Mouse (Mus musculus) spleen, adult 2 months (tissue): ENCODE data around the gene Fzr1. TPM values are rescaled to one million over a fixed set of nuclear protein-coding genes. Genes with fewer than 3 reads are reported as not detected.
A peak's percentile ranks its signal among the peaks of the same experiment; 100 is the strongest.

ENCODE experiments used
- DNase-seq, 2 experiments: peaks; one replicate each; pipeline versions ENCODE4 v3.0.0 to v3.0.0-alpha.2; 2012 to 2021; ENCODE audit warnings: low spot score in 2 of 2, low read depth in 1 of 2
- H3K27ac ChIP-seq: fragments of 200-500 bp; 2 replicates; pipeline ENCODE4 v1.5.1; 2012; ENCODE audit warnings: low read length, inconsistent platforms; ENCODE audit not compliant: insufficient read depth
- H3K27me3 ChIP-seq: fragments of 200-500 bp; 2 replicates; pipeline ENCODE4 v1.6.1; 2012; ENCODE audit warnings: mild to moderate bottlenecking, moderate library complexity, low read length, inconsistent platforms; ENCODE audit not compliant: control insufficient read depth, insufficient read depth
- H3K36me3 ChIP-seq: fragments of 200-500 bp; 2 replicates; pipeline ENCODE4 v1.6.1; 2012; ENCODE audit warnings: mild to moderate bottlenecking, low read length, inconsistent platforms; ENCODE audit not compliant: control insufficient read depth, insufficient read depth
- H3K4me1 ChIP-seq: fragments of 200-500 bp; 2 replicates; pipeline ENCODE4 v1.6.1; 2011; ENCODE audit warnings: inconsistent platforms; ENCODE audit not compliant: control insufficient read depth, insufficient read depth, insufficient read length
- H3K4me3 ChIP-seq: fragments of 200-500 bp; 2 replicates; pipeline ENCODE4 v1.5.1; 2011; ENCODE audit warnings: mild to moderate bottlenecking, inconsistent platforms; ENCODE audit not compliant: insufficient read depth, insufficient read length; ENCODE audit errors: extremely low read depth
- CTCF ChIP-seq: fragments of 200-500 bp; IDR thresholded peaks from 2 replicates; pipeline ENCODE4 v1.5.1; 2011; ENCODE audit warnings: mild to moderate bottlenecking, inconsistent platforms; ENCODE audit not compliant: insufficient read depth, insufficient read length, insufficient replicate concordance; ENCODE audit errors: extremely low read depth
- POLR2A ChIP-seq: fragments of 200-500 bp; IDR thresholded peaks from 2 replicates; pipeline ENCODE4 v1.6.1; 2011; ENCODE audit warnings: low read depth, low read length, inconsistent platforms
- WGBS: fragments of 180-500 bp; shearing (Covaris S2); methylation state at CpG from one replicate; pipeline ENCODE4 v1.1.7; 2018; 5-methylcytosine and 5-hydroxymethylcytosine counted together
- polyA plus RNA-seq: library from polyadenylated mRNA; depleted of rRNA; stranded (reverse); fragments of >200 nt; gene quantifications from 2 replicates; pipeline ENCODE4 v1.2.3, GENCODE M21; 2012

Gene Fzr1
- polyA plus RNA-seq, 1 experiment, result 127 TPM

- no peak overlapping the region for H3K4me3 ChIP-seq
- H3K4me1 ChIP-seq, result peaks cover 23% of the 10 kb centered on the region; the same call in 1 of the 2 replicates
Observed at GRCm38 (mm10) chr10:81411471-81412400, 33.4 kb upstream of the Fzr1 start.

DNA sequence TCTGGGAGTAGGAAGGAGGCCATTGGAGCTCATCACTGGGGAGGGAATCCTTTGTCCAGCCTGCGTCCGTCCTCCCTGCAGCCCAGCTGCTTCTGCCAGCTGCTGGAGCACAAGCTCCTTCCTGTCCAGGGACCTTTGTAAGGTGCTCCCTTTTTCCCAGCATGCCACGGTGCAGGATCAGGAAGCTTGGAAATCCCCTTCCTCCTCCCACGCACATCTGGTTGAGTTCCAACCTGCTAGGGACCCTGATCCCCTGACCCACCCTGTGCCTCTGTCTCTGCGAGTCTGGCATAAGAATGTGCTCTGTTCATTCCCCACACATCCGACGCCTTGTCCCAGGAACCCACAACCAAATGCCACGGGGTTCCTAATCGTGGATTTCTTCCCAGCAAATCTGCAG lies 32.7 kb upstream of the Fzr1 start:
- Histone ChIP-seq H3K36me3 (peaks cover 3% of the 10 kb centered on the region; the same call in 1 of the 2 replicates), H3K4me3 (no peak overlapping the region), H3K27ac (peak overlapping the region; percentile 43), H3K4me1 (peaks cover 23% of the 10 kb centered on the region; the same call in 1 of the 2 replicates), H3K27me3 (no peaks in the 10 kb centered on the region)
- no peak for DNase-seq
- 77% methylated on average over 9 of the region's 9 CpGs for WGBS
- TF ChIP-seq POLR2A (no peak), CTCF (no peak)

More at GRCm38 (mm10) chr10:81411471-81412400, 33.4 kb upstream of the Fzr1 start:
- WGBS, result 77% methylated on average over 18 of the region's 18 CpGs
- H3K27ac ChIP-seq, result peak overlapping the region; percentile 43; the same call in 1 of the 2 replicates
- H3K36me3 ChIP-seq, result peaks cover 3% of the 10 kb centered on the region; the same call in 1 of the 2 replicates
- DNase-seq, result no peak
- TF ChIP-seq POLR2A, result no peak
- no peak for TF ChIP-seq CTCF
- H3K27me3 ChIP-seq, result no peaks in the 10 kb centered on the region

- 43% methylated on average over 4 of the region's 4 CpGs for WGBS
- TF ChIP-seq POLR2A (no peak), CTCF (no peak)
- Histone ChIP-seq H3K36me3 (peaks cover 3% of the 10 kb centered on the region; the same call in 1 of the 2 replicates), H3K4me3 (no peak overlapping the region), H3K27ac (peak overlapping the region; percentile 40; the same call in 1 of the 2 replicates), H3K4me1 (peaks cover 23% of the 10 kb centered on the region; the same call in 1 of the 2 replicates), H3K27me3 (no peaks in the 10 kb centered on the region)
- DNase-seq, result no peak
Observed at GRCm38 (mm10) chr10:81410350-81410749, 32.0 kb upstream of the Fzr1 start.

GRCm38 (mm10) chr10:81409330-81409729 lies 31.0 kb upstream of the Fzr1 start:
- no peak overlapping the region for H3K4me3 ChIP-seq
- peaks cover 5% of the 10 kb centered on the region; the same call in 1 of the 2 replicates for H3K36me3 ChIP-seq
- H3K27ac ChIP-seq, result peak overlapping the region; percentile 26; the same call in 1 of the 2 replicates
- WGBS, result 45% methylated on average over 8 of the region's 8 CpGs
- no peaks in the 10 kb centered on the region for H3K27me3 ChIP-seq
- DNase-seq, result no peak
- TF ChIP-seq POLR2A (no peak), CTCF (no peak)
- peaks cover 30% of the 10 kb centered on the region for H3K4me1 ChIP-seq

DNA sequence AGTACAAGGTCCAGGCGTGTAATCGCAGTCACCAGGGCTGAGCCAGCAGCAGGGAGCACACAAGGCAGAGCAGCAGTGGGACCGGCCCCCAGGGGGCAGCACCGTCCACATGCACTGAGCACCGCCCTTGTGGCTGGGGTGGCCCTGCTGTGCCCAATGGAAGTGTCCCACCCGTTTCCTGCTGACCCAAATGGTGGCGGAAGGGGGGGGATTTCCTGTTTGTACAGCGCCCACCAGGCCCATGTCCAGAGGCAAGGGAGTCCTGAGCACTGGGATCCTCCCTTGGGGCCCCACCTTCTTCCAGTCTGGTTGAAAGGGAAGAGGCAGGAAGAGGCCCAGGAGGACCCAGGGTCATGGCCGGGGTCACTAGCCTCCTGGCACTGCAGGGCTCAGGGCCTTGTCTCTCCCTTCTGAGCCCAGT lies 30.6 kb upstream of the Fzr1 start:
- peaks cover 5% of the 10 kb centered on the region; the same call in 1 of the 2 replicates for H3K36me3 ChIP-seq
- H3K27ac ChIP-seq, result peak overlapping the region; percentile 26; the same call in 1 of the 2 replicates
- H3K27me3 ChIP-seq, result no peaks in the 10 kb centered on the region
- peak in 1 of 2 experiments; percentile 74 for DNase-seq
- WGBS, result 20% methylated on average over 9 of the region's 9 CpGs
- H3K4me1 ChIP-seq, result peaks cover 31% of the 10 kb centered on the region
- TF ChIP-seq CTCF (peak; percentile 95), POLR2A (no peak)
- H3K4me3 ChIP-seq, result no peak overlapping the region

- no peak for DNase-seq
Observed at GRCm38 (mm10) chr10:81408424-81408729, 30.1 kb upstream of the Fzr1 start.

More at GRCm38 (mm10) chr10:81408424-81408729, 30.1 kb upstream of the Fzr1 start:
- no peak overlapping the region for H3K4me3 ChIP-seq
- H3K36me3 ChIP-seq, result peaks cover 6% of the 10 kb centered on the region; the same call in 1 of the 2 replicates
- peaks cover 31% of the 10 kb centered on the region for H3K4me1 ChIP-seq
- WGBS, result 72% methylated on average over 13 of the region's 13 CpGs
- H3K27ac ChIP-seq, result peak overlapping the region; percentile 23
- no peaks in the 10 kb centered on the region for H3K27me3 ChIP-seq
- TF ChIP-seq POLR2A (no peak), CTCF (no peak)
